Mouse (Mus musculus): Measurements from ENCODE around the gene Col9a3.

The Col9a3 gene

GRCm38 (mm10) chr2:180597490-180597889 is at the start of gene Col9a3:
TSS of gene Col9a3 (plus strand) at chr2:180597790.
- no peak for DNase-seq

- DNase-seq, result no peak
Observed at GRCm38 (mm10) chr2:180552340-180552739, 45.2 kb upstream of the Col9a3 start.

- DNase-seq, result no peak
Observed at GRCm38 (mm10) chr2:180555219-180555618, 42.4 kb upstream of the Col9a3 start.

- no peak for DNase-seq
Observed at GRCm38 (mm10) chr2:180556470-180556869, 41.1 kb upstream of the Col9a3 start.

- DNase-seq, result no peak
Observed at GRCm38 (mm10) chr2:180560245-180560644, 37.3 kb upstream of the Col9a3 start.

- no peak for DNase-seq
Observed at GRCm38 (mm10) chr2:180562146-180562545, 35.4 kb upstream of the Col9a3 start.

GRCm38 (mm10) chr2:180563296-180563695 is 34.3 kb upstream of the Col9a3 start:
- no peak for DNase-seq

GRCm38 (mm10) chr2:180563841-180564240 is 33.7 kb upstream of the Col9a3 start:
- no peak for DNase-seq

- DNase-seq, result peak; percentile 60 to 61
Observed at GRCm38 (mm10) chr2:180566240-180566913, 31.2 kb upstream of the Col9a3 start.

GRCm38 (mm10) chr2:180569028-180569643 is 28.5 kb upstream of the Col9a3 start:
- DNase-seq, result peak; percentile 49 to 50

- DNase-seq, result no peak
Observed at GRCm38 (mm10) chr2:180576482-180576881, 21.1 kb upstream of the Col9a3 start.

GRCm38 (mm10) chr2:180578686-180579085 is 18.9 kb upstream of the Col9a3 start:
- peak; percentile 73 for DNase-seq

GRCm38 (mm10) chr2:180581002-180581401 is 16.6 kb upstream of the Col9a3 start, which contains the start of gene Mrgbp:
TSS of gene Mrgbp (plus strand) at chr2:180581304.
- DNase-seq, result no peak

- peak; percentile 98 to 99 for DNase-seq
Observed at GRCm38 (mm10) chr2:180582481-180583153, 15.0 kb upstream of the Col9a3 start.

- DNase-seq, result no peak
Observed at GRCm38 (mm10) chr2:180583154-180583507, 14.5 kb upstream of the Col9a3 start.

- DNase-seq, result no peak
Observed at GRCm38 (mm10) chr2:180588736-180589122, 8.9 kb upstream of the Col9a3 start.

- DNase-seq, result peak; percentile 74 to 79
Observed at GRCm38 (mm10) chr2:180589123-180589831, 8.3 kb upstream of the Col9a3 start, which contains the start of gene Ogfr. TSS of gene Ogfr (plus strand) at chr2:180589245.

- peak; percentile 28 to 38 for DNase-seq
Observed at GRCm38 (mm10) chr2:180598157-180598705, 641 bp downstream of the Col9a3 start.

- peak; percentile 56 to 63 for DNase-seq
Observed at GRCm38 (mm10) chr2:180600569-180601021, 3.0 kb downstream of the Col9a3 start.

- DNase-seq, result no peak
Observed at GRCm38 (mm10) chr2:180604781-180605180, 7.2 kb downstream of the Col9a3 start.

- DNase-seq, result no peak
Observed at GRCm38 (mm10) chr2:180610283-180610682, 12.7 kb downstream of the Col9a3 start.

GRCm38 (mm10) chr2:180611882-180612281 is 14.3 kb downstream of the Col9a3 start:
- DNase-seq, result no peak

Data from cerebellum, postnatal 36 days (tissue).